Mouse (Mus musculus): ENCODE measurements around the gene Nmi. TPM values are rescaled to one million over a fixed set of nuclear protein-coding genes. Genes with fewer than 3 reads are reported as not detected.
A peak's percentile ranks its signal among the peaks of the same experiment; 100 is the strongest.

Nmi gene
- total RNA-seq, 2 experiments from 2014 or later = 9.8 to 15.3 TPM

- no peak for DNase-seq
Measured at GRCm38 (mm10) chr2:51945812-51946211, 27.5 kb downstream of the Nmi start.

- no peak for DNase-seq
Measured at GRCm38 (mm10) chr2:51941832-51942231, 31.5 kb downstream of the Nmi start.

GRCm38 (mm10) chr2:51938750-51939149 lies 34.5 kb downstream of the Nmi start:
- no peak for DNase-seq

GRCm38 (mm10) chr2:51937004-51937403 lies 36.3 kb downstream of the Nmi start:
- DNase-seq = no peak

GRCm38 (mm10) chr2:51936585-51936984 lies 36.7 kb downstream of the Nmi start:
- no peak for DNase-seq

- DNase-seq = no peak
Measured at GRCm38 (mm10) chr2:51935921-51936320, 37.4 kb downstream of the Nmi start.

GRCm38 (mm10) chr2:51934574-51935334 lies 38.5 kb downstream of the Nmi start, which contains the start of gene Rbm43:
Rbm43 (minus strand) TSS chr2:51935163.
- peak; percentile 76 to 78 for DNase-seq

GRCm38 (mm10) chr2:51933341-51934134 lies 39.8 kb downstream of the Nmi start:
- peak in 1 of 2 experiments; percentile 3 for DNase-seq

GRCm38 (mm10) chr2:51931241-51931640 lies 42.1 kb downstream of the Nmi start:
- DNase-seq = no peak

- DNase-seq = peak; percentile 75 to 85
Measured at GRCm38 (mm10) chr2:51914944-51915680, 58.2 kb downstream of the Nmi start.

- no peak for DNase-seq
Measured at GRCm38 (mm10) chr2:51914532-51914931, 58.8 kb downstream of the Nmi start.

- peak in 1 of 2 experiments; percentile 12 for DNase-seq
Measured at GRCm38 (mm10) chr2:51912740-51913139, 60.6 kb downstream of the Nmi start.

- DNase-seq = no peak
Measured at GRCm38 (mm10) chr2:51911864-51912263, 61.4 kb downstream of the Nmi start.

- DNase-seq = no peak
Measured at GRCm38 (mm10) chr2:51907538-51908110, 65.7 kb downstream of the Nmi start.

- DNase-seq = no peak
Measured at GRCm38 (mm10) chr2:51905637-51906036, 67.7 kb downstream of the Nmi start.

Other genes starting within 250 kb of the Nmi start
- 10 to 100 TPM; 16.1 to 16.3 TPM for gene Rbm43, start 38.3 kb downstream of the Nmi start, total RNA-seq (2021)
- gene Tnfaip6, start 64.5 kb upstream of the Nmi start, total RNA-seq (2021) = 10 to 100 TPM in 1 of 2 experiments, 1 to 10 TPM in 1; 2.6 to 14.5 TPM
- gene Rif1, start 99.3 kb upstream of the Nmi start, total RNA-seq (2021) = 10 to 100 TPM; 30.6 to 48.9 TPM